Mouse (Mus musculus): Measurements from ENCODE around the gene Shank2. TPM values are rescaled to one million over a fixed set of nuclear protein-coding genes. Genes with fewer than 3 reads are reported as not detected.

The Shank2 gene
- total and polyA plus RNA-seq, 3 experiments: not detected

- no peak overlapping the region for H3K27ac ChIP-seq (ENCODE audit: control insufficient read depth, low read depth, low read length)
- no peaks in the 10 kb centered on the region for H3K4me1 ChIP-seq (ENCODE audit: control insufficient read depth in 1 of 2, insufficient read depth in 2 of 2, low read length in 2 of 2)
- no peak for TF ChIP-seq UBTF (IDR thresholded peaks at IDR 0.05; ENCODE audit: borderline replicate concordance, insufficient read depth, low read depth, low read length)
- no peak for TF ChIP-seq POLR2A (IDR thresholded peaks at IDR 0.05; ENCODE audit: control insufficient read depth in 1 of 2, insufficient read depth in 1 of 2, low read depth in 1 of 2, low read length in 2 of 2, poor library complexity in 1 of 2)
- no peak for TF ChIP-seq SMC3 (IDR thresholded peaks at IDR 0.05; ENCODE audit: low read depth, low read length)
- H3K9me3 ChIP-seq (replicated peaks; ENCODE audit: insufficient read depth, low read length): no peaks in the 10 kb centered on the region
- H3K4me3 ChIP-seq (ENCODE audit: control insufficient read depth in 1 of 2, insufficient read depth in 1 of 2, low read depth in 2 of 2, low read length in 2 of 2): no peak overlapping the region
- H3K36me3 ChIP-seq (ENCODE audit: control insufficient read depth in 1 of 2, insufficient read depth in 2 of 2, low read length in 2 of 2): no peaks in the 10 kb centered on the region
- H3K9ac ChIP-seq (ENCODE audit: control insufficient read depth, low read depth, low read length, poor library complexity, severe bottlenecking): no peak overlapping the region
- H3K79me2 ChIP-seq (ENCODE audit: control insufficient read depth, insufficient read depth, low read length, poor library complexity): no peaks in the 10 kb centered on the region
- DNase-seq (ENCODE audit: low read depth, low spot score): no peak
- H3K27me3 ChIP-seq (ENCODE audit: control insufficient read depth in 1 of 2, insufficient read depth in 2 of 2, low read length in 2 of 2): no peaks in the 10 kb centered on the region
These were observed 414.1 kb downstream of the Shank2 start for GRCm38 (mm10) chr7:144415795-144416194.

- H3K9ac ChIP-seq (ENCODE audit: control insufficient read depth, low read depth, low read length, poor library complexity, severe bottlenecking): no peak overlapping the region
- H3K27me3 ChIP-seq (ENCODE audit: control insufficient read depth in 1 of 2, insufficient read depth in 2 of 2, low read length in 2 of 2): no peaks in the 10 kb centered on the region
- DNase-seq (ENCODE audit: low read depth, low spot score): no peak
- TF ChIP-seq BHLHE40 (IDR thresholded peaks at IDR 0.05; ENCODE audit: borderline replicate concordance, low read depth, low read length) (no peak), TAL1 (IDR thresholded peaks at IDR 0.05; ENCODE audit: low read length) (no peak), MEF2A (IDR thresholded peaks at IDR 0.05; ENCODE audit: extremely low read depth, insufficient replicate concordance, low read depth, low read length, poor library complexity, severe bottlenecking) (no peak), CHD2 (IDR thresholded peaks at IDR 0.05; ENCODE audit: low read length) (no peak), MYB (IDR thresholded peaks at IDR 0.05; ENCODE audit: low read depth, low read length) (no peak), MYC (IDR thresholded peaks at IDR 0.05; ENCODE audit: low read depth, low read length) (no peak), ZC3H11A (IDR thresholded peaks at IDR 0.05; ENCODE audit: low read depth, low read length) (no peak), ZNF384 (IDR thresholded peaks at IDR 0.05; ENCODE audit: low read depth, low read length) (no peak), ETS1 (IDR thresholded peaks at IDR 0.05; ENCODE audit: low read depth, low read length) (no peak), EP300 (IDR thresholded peaks at IDR 0.05; ENCODE audit: low read depth in 1 of 2, low read length in 2 of 2) (no peak), MXI1 (IDR thresholded peaks at IDR 0.05; ENCODE audit: low read depth, low read length) (no peak), TCF12 (IDR thresholded peaks at IDR 0.05; ENCODE audit: low read depth, low read length) (no peak), ZKSCAN1 (IDR thresholded peaks at IDR 0.05; ENCODE audit: low read depth, low read length) (no peak), MAFK (IDR thresholded peaks at IDR 0.05; ENCODE audit: borderline replicate concordance, low read depth, low read length) (no peak), CTCF (IDR thresholded peaks at IDR 0.05 in 2 of 3, conservative IDR thresholded peaks at IDR 0.05 in 1 of 3; ENCODE audit: control insufficient read depth in 1 of 3, insufficient read depth in 1 of 3, low read depth in 2 of 3, low read length in 3 of 3, poor library complexity in 1 of 3, severe bottlenecking in 1 of 3) (no peak), MAX (IDR thresholded peaks at IDR 0.05; ENCODE audit: low read length) (no peak)
- H3K79me2 ChIP-seq (ENCODE audit: control insufficient read depth, insufficient read depth, low read length, poor library complexity): no peaks in the 10 kb centered on the region
- H3K4me1 ChIP-seq (ENCODE audit: control insufficient read depth in 1 of 2, insufficient read depth in 2 of 2, low read length in 2 of 2): no peaks in the 10 kb centered on the region
- no peak overlapping the region for H3K4me3 ChIP-seq (ENCODE audit: control insufficient read depth in 1 of 2, insufficient read depth in 1 of 2, low read depth in 2 of 2, low read length in 2 of 2)
- no peak overlapping the region for H3K27ac ChIP-seq (ENCODE audit: control insufficient read depth, low read depth, low read length)
- no peaks in the 10 kb centered on the region for H3K9me3 ChIP-seq (replicated peaks; ENCODE audit: insufficient read depth, low read length)
- H3K36me3 ChIP-seq (ENCODE audit: control insufficient read depth in 1 of 2, insufficient read depth in 2 of 2, low read length in 2 of 2): no peaks in the 10 kb centered on the region
These were observed 415.5 kb downstream of the Shank2 start for GRCm38 (mm10) chr7:144417234-144417633.
